Comparison of ENCODE assay signal across 21 mouse cellular contexts in the genomic region with DNA sequence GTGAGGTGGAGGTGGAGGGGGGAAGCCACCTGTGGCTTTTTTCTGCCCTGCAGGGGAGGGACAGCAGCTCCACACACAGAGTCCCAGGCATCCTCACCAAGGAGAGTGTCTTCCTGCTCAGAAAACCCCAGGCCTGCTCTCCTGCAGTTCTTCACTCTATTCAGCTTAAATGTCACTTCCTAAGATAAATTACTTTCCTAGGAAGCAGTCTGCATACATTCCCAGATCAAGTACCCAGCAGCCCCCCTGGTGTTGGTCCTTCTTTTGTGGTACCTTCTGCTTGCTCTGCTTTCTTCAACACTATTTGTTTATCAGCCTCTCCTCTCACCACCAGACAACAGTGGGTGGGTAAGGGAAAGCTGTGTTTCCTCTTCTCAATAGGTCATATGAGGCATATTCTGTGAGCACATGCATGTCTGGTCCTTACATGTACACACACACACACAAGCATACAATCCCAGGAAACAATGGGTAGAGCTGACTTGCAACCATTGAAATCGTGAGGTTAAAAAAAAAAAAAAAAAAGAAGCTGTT.
DNase-seq lines count a peak whose midpoint lies in the region; ATAC-seq and TF ChIP-seq lines count a peak whose summit lies in the region.
"Had no signal": no experiment of that assay in that cellular context is flagged by ENCODE, and none has a peak within 500 bp of the region (broad histone marks: within the 10 kb centered on the region; RNA-seq: fewer than 3 reads in every experiment).

No protein-coding gene starts in this region.

- DNase-seq in heart, embryonic 10.5 days (ENCODE audit: low spot score), result peak; percentile 65
- no peak for DNase-seq in heart, adult 18-20 months
- DNase-seq in intestine, embryonic 14.5 days (ENCODE audit: low spot score), result peak; percentile 42
- peak; percentile 34 for DNase-seq in mesoderm, embryonic 11.5 days (ENCODE audit: low read depth, low spot score)
- no peak for DNase-seq in embryo, embryonic 9.5 days (ENCODE audit: extremely low spot score)
- DNase-seq: adrenal gland, adult 2 months; cerebellum, adult 11 months; cerebellum, adult 9-11 months; gastrocnemius, postnatal 25 days; kidney, adult 18-20 months; layer of hippocampus, adult 9-11 months; thymus, adult 18-20 months; thymus, postnatal 36 days had no signal

- H3K9me3 ChIP-seq in heart, embryonic 10.5 days, result no peaks in the 10 kb centered on the region
- no peaks in the 10 kb centered on the region for H3K9me3 ChIP-seq in intestine, embryonic 14.5 days (ENCODE audit: control insufficient read depth, low read length)
- no peaks in the 10 kb centered on the region for H3K9me3 ChIP-seq in intestine, postnatal 0 days (ENCODE audit: control insufficient read depth)
- H3K9me3 ChIP-seq in liver, embryonic 12.5 days (replicated peaks), result no peaks in the 10 kb centered on the region
- H3K9me3 ChIP-seq: forebrain, embryonic 10.5 days; midbrain, embryonic 12.5 days had no signal

- no peak overlapping the region for H3K9ac ChIP-seq in intestine, embryonic 14.5 days (ENCODE audit: low read length)
- H3K9ac ChIP-seq in intestine, postnatal 0 days (ENCODE audit: low read depth, low read length), result no peak overlapping the region
- H3K9ac ChIP-seq in liver, embryonic 12.5 days, result peak overlapping the region; percentile 28; the same call in 1 of the 2 replicates
- H3K9ac ChIP-seq: midbrain, embryonic 12.5 days had no signal

- no peaks in the 10 kb centered on the region for H3K27me3 ChIP-seq in heart, embryonic 10.5 days (ENCODE audit: insufficient read depth, poor library complexity, severe bottlenecking)
- H3K27me3 ChIP-seq in intestine, embryonic 14.5 days (replicated peaks; ENCODE audit: control insufficient read depth, insufficient read depth, low read length), result no peaks in the 10 kb centered on the region
- H3K27me3 ChIP-seq in intestine, postnatal 0 days (replicated peaks; ENCODE audit: control insufficient read depth, insufficient read depth, low read length), result no peaks in the 10 kb centered on the region
- no peaks in the 10 kb centered on the region for H3K27me3 ChIP-seq in liver, embryonic 12.5 days (replicated peaks)
- H3K27me3 ChIP-seq: midbrain, embryonic 12.5 days had no signal

- no peak overlapping the region for H3K4me3 ChIP-seq in heart, embryonic 10.5 days
- H3K4me3 ChIP-seq in intestine, embryonic 14.5 days (ENCODE audit: low read depth, low read length), result no peak overlapping the region
- no peak overlapping the region for H3K4me3 ChIP-seq in intestine, postnatal 0 days (ENCODE audit: low read depth, low read length)
- H3K4me3 ChIP-seq in liver, embryonic 12.5 days, result no peak overlapping the region
- H3K4me3 ChIP-seq: forebrain, embryonic 10.5 days; left cerebral cortex, adult 2 months; midbrain, embryonic 12.5 days had no signal

- H3K36me3 ChIP-seq in heart, embryonic 10.5 days, result peaks cover 7% of the 10 kb centered on the region; the same call in 1 of the 2 replicates
- peaks cover 6% of the 10 kb centered on the region; the same call in 1 of the 2 replicates for H3K36me3 ChIP-seq in intestine, embryonic 14.5 days (ENCODE audit: control insufficient read depth, insufficient read depth, low read length)
- peaks cover 9% of the 10 kb centered on the region; the same call in 1 of the 2 replicates for H3K36me3 ChIP-seq in intestine, postnatal 0 days (ENCODE audit: control insufficient read depth, insufficient read depth)
- H3K36me3 ChIP-seq in liver, embryonic 12.5 days, result peaks cover 18% of the 10 kb centered on the region
- H3K36me3 ChIP-seq: midbrain, embryonic 12.5 days had no signal

- TF ChIP-seq CTCF in intestine, postnatal 0 days (IDR thresholded peaks at IDR 0.05; ENCODE audit: low read depth), result no peak

- no peak overlapping the region for H3K4me2 ChIP-seq in intestine, embryonic 14.5 days (ENCODE audit: low read length)
- no peak overlapping the region for H3K4me2 ChIP-seq in intestine, postnatal 0 days (replicated peaks; ENCODE audit: low read depth)
- H3K4me2 ChIP-seq in liver, embryonic 12.5 days, result peak overlapping the region; percentile 4; the same call in 1 of the 2 replicates
- H3K4me2 ChIP-seq: heart, embryonic 11.5 days; midbrain, embryonic 12.5 days had no signal

- H3K27ac ChIP-seq in heart, embryonic 10.5 days, result 0 out of 2 replicates have a peak overlapping the region, but pooled peaks have one; percentile 0
- H3K27ac ChIP-seq in intestine, embryonic 14.5 days (ENCODE audit: low read depth), result no peak overlapping the region
- no peak overlapping the region for H3K27ac ChIP-seq in intestine, postnatal 0 days (ENCODE audit: low read depth, low read length)
- peak overlapping the region; percentile 94 for H3K27ac ChIP-seq in liver, embryonic 12.5 days
- H3K27ac ChIP-seq: forebrain, embryonic 10.5 days; kidney, postnatal 0 days; left cerebral cortex, adult 2 months; macrophage; midbrain, embryonic 12.5 days had no signal

- 52% methylated on average over 1 of the region's 1 CpGs for WGBS in heart, embryonic 10.5 days
- WGBS in intestine, embryonic 14.5 days, result 26% methylated on average over 1 of the region's 1 CpGs
- WGBS in intestine, postnatal 0 days, result 36% methylated on average over 1 of the region's 1 CpGs
- WGBS in liver, embryonic 12.5 days (ENCODE audit: insufficient replicate concordance), result 14% methylated on average over 1 of the region's 1 CpGs

- peaks cover 12% of the 10 kb centered on the region; the same call in 1 of the 2 replicates for H3K4me1 ChIP-seq in heart, embryonic 10.5 days
- H3K4me1 ChIP-seq in intestine, embryonic 14.5 days (replicated peaks; ENCODE audit: control insufficient read depth, insufficient read depth, low read length), result no peaks in the 10 kb centered on the region
- H3K4me1 ChIP-seq in intestine, postnatal 0 days (replicated peaks; ENCODE audit: control insufficient read depth, insufficient read depth, low read length), result no peaks in the 10 kb centered on the region
- peaks cover 78% of the 10 kb centered on the region for H3K4me1 ChIP-seq in liver, embryonic 12.5 days

- ATAC-seq in intestine, embryonic 14.5 days (replicated peaks; ENCODE audit: low FRiP score, low TSS enrichment, low read depth), result no peak
- ATAC-seq in intestine, postnatal 0 days, result no peak
- ATAC-seq in liver, embryonic 12.5 days, result peak; percentile 22; the same call in 1 of the 2 replicates

Comparison
In these comparisons a context has a peak if more than half of its experiments do, and no peak if none do; other contexts are left out.
1. DNase-seq: peak in heart, embryonic 10.5 days (single experiment), intestine, embryonic 14.5 days (single experiment) and mesoderm, embryonic 11.5 days (single experiment); none in heart, adult 18-20 months (0 of 2) and embryo, embryonic 9.5 days (single experiment).
2. H3K27ac ChIP-seq: peak in heart, embryonic 10.5 days (single experiment) and liver, embryonic 12.5 days (single experiment); none in intestine, embryonic 14.5 days (single experiment) and intestine, postnatal 0 days (single experiment).